Comparison of ENCODE assay signal across 22 mouse cellular contexts in the genomic region with DNA sequence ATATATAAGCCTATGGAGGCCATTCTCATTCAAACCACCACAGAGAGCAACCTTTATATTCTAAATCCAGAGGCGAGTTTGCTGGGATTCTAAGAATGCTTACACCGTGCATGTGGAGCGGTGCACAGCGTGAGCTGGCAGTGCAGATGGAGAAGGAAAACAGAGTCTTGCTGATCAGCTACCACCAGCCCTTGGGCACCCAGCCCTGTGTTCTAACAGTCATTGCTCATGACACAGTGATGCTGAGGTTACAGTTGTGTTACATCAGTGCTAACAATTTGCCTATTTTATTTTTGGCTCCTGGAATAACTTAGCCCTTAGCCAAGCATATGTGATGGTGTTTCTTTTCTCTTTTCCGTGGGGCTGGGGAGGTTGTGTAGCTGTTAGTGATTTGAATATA. TPM values are rescaled to one million over a fixed set of nuclear protein-coding genes. Genes with fewer than 3 reads are reported as not detected.
A peak's percentile ranks its signal among the peaks of the same experiment; 100 is the strongest.
DNase-seq lines count a peak whose midpoint lies in the region; ATAC-seq and TF ChIP-seq lines count a peak whose summit lies in the region.
"Had no signal": no experiment of that assay in that cellular context is flagged by ENCODE, and none has a peak within 500 bp of the region (broad histone marks: within the 10 kb centered on the region; RNA-seq: fewer than 3 reads in every experiment).

No protein-coding gene starts in this region.

- H3K4me1 ChIP-seq in embryonic fibroblast, embryonic 13.5 days (ENCODE audit: control insufficient read depth, insufficient read depth, low read length) = 0 out of 2 replicates have a peak, but pooled peaks cover 3% of the 10 kb centered on the region

- ATAC-seq in frontal cortex, adult (ENCODE audit: low TSS enrichment) = peak; percentile 58; the same call in 1 of the 2 replicates
- ATAC-seq in activated CD4-positive, CD25-positive, alpha-beta regulatory T cell, adult 4 months = no peak
- ATAC-seq: forebrain, embryonic 14.5 days; intestine, embryonic 15.5 days; Patski had no signal

- no peak for TF ChIP-seq POLR2A in embryonic fibroblast, embryonic 13.5 days (IDR thresholded peaks at IDR 0.05; ENCODE audit: low read depth, low read length)

- DNase-seq in frontal cortex, postnatal 14 days (ENCODE audit: low spot score in 2 of 2) = no peak
- peak; percentile 27 for DNase-seq in right cerebral cortex, adult 18-20 months
- DNase-seq in right cerebral cortex, postnatal 25 days = no peak
- no peak for DNase-seq in adrenal gland, adult (ENCODE audit: inconsistent age in 2 of 2, low spot score in 1 of 2)
- DNase-seq: adrenal gland, postnatal 10 days; cerebellum, adult 11-12 months; cerebellum, adult 9-10 months; cerebellum, postnatal 25 days; gastrocnemius, postnatal 10 days; heart, adult 18-20 months had no signal

- H3K4me3 ChIP-seq in embryonic fibroblast, embryonic 13.5 days (ENCODE audit: insufficient read depth, low read length) = no peak overlapping the region
- H3K4me3 ChIP-seq: embryonic facial prominence, embryonic 10.5 days; erythroblast, embryonic 14.5 days; forebrain, embryonic 10.5 days; heart, embryonic 12.5 days; hindbrain, embryonic 10.5 days; intestine, embryonic 15.5 days had no signal

- H3K27ac ChIP-seq in embryonic fibroblast, embryonic 13.5 days (ENCODE audit: insufficient read depth, low read length) = peak overlapping the region; percentile 93
- H3K27ac ChIP-seq: embryonic facial prominence, embryonic 10.5 days; forebrain, embryonic 10.5 days; hindbrain, embryonic 10.5 days; hindbrain, embryonic 14.5 days; intestine, embryonic 15.5 days had no signal

- TF ChIP-seq CTCF in embryonic fibroblast, embryonic 13.5 days (IDR thresholded peaks at IDR 0.05; ENCODE audit: borderline replicate concordance, insufficient read depth, low read length) = no peak

RNA-seq across cellular contexts. Expression of a gene that starts 31.0 kb away (rescaled TPM):
- 10.4 and 12.9 TPM in 2 replicates for polyA plus RNA-seq in embryonic fibroblast, embryonic 13.5 days (2011; ENCODE audit: insufficient read length, low read depth, missing spikeins)
- polyA plus RNA-seq in activated CD4-positive, CD25-positive, alpha-beta regulatory T cell, adult 4 months (2017; shearing (Covaris generic)) = 1 to 10 TPM in 1 of 2 experiments, under 1 TPM in 1; 0.98 to 1.5 TPM

RNA-seq across cellular contexts. Expression of a gene that starts 42.7 kb away (rescaled TPM):
- polyA plus RNA-seq in embryonic fibroblast, embryonic 13.5 days (2011; ENCODE audit: insufficient read length, low read depth, missing spikeins) = 3.4 and 11.5 TPM in 2 replicates
- polyA plus RNA-seq in activated CD4-positive, CD25-positive, alpha-beta regulatory T cell, adult 4 months (2017; shearing (Covaris generic)) = not detected
